ENCODE assay signal across 23 mouse cellular contexts in genomic region chr5:111704326-111704725, GRCm38 (mm10). TPM values are rescaled to one million over a fixed set of nuclear protein-coding genes. Genes with fewer than 3 reads are reported as not detected.
"Had no signal": no experiment of that assay in that cellular context is flagged by ENCODE, and none has a peak within 500 bp of the region (broad histone marks: within the 10 kb centered on the region; RNA-seq: fewer than 3 reads in every experiment).

No protein-coding gene starts in this region.

- H3K27ac ChIP-seq: limb, embryonic 10.5 days; liver, embryonic 15.5 days; neural tube, embryonic 13.5 days had no signal

- H3K4me2 ChIP-seq: liver, embryonic 11.5 days; liver, embryonic 15.5 days; neural tube, embryonic 13.5 days had no signal

- H3K9me3 ChIP-seq: limb, embryonic 10.5 days; liver, embryonic 15.5 days; neural tube, embryonic 13.5 days had no signal

- H3K4me3 ChIP-seq: limb, embryonic 10.5 days; liver, embryonic 15.5 days; neural tube, embryonic 13.5 days had no signal

- ATAC-seq: inflammation-experienced regulatory T-cells, adult 6 months; intestine, postnatal 0 days; lung, postnatal 0 days had no signal

- DNase-seq: kidney, adult 8-10 months; kidney, postnatal 25 days; layer of hippocampus, adult 9-11 months; lung, adult 2 months; lung, postnatal 36 days; retina, postnatal 1 day; right cerebral cortex, postnatal 25 days; thymus, postnatal 36 days had no signal

- H3K36me3 ChIP-seq: limb, embryonic 10.5 days; liver, embryonic 15.5 days; neural tube, embryonic 13.5 days had no signal

- H3K9ac ChIP-seq: liver, embryonic 15.5 days; neural tube, embryonic 13.5 days had no signal

RNA-seq across cellular contexts. Expression of gene Gm26897, which starts 29.4 kb away (rescaled TPM):
- total RNA-seq: left cerebral cortex, postnatal 14 days; megakaryocyte progenitor cell, adult 5-6 weeks; monocyte, adult 5-6 weeks had no signal
- polyA plus RNA-seq: inflammation-experienced regulatory T-cells, adult 6 months; intestine, postnatal 0 days; kidney, embryonic 16.5 days; limb, embryonic 10.5 days; limb, embryonic 14.5 days; liver, embryonic 11.5 days; liver, embryonic 15.5 days; lung, adult 2 months; lung, postnatal 0 days; neural tube, embryonic 13.5 days; small intestine, adult 2 months; stomach, embryonic 16.5 days; thymus, postnatal 0 days had no signal
